Mouse (Mus musculus) liver, embryonic 15.5 days (tissue): Measurements from ENCODE around the gene Pde4b. TPM values are rescaled to one million over a fixed set of nuclear protein-coding genes. Genes with fewer than 3 reads are reported as not detected.

Experiments used
- ATAC-seq: fragments of 200-750 bp; cut with Nextera tagmentation; 2 replicates; pipeline ENCODE4 v1.8.0; 2017; ENCODE audit warnings: moderate number of reproducible peaks, mild to moderate bottlenecking, moderate library complexity; ENCODE audit not compliant: insufficient read depth
- H3K27ac ChIP-seq: fragments of 300-500 bp; sonication (generic); replicated peaks from 2 replicates; pipeline ENCODE4 v1.5.1; 2015; ENCODE audit warnings: mild to moderate bottlenecking, inconsistent platforms
- H3K27me3 ChIP-seq: fragments of 300-500 bp; sonication (generic); 2 replicates; pipeline ENCODE4 v1.6.1; 2015; ENCODE audit warnings: mild to moderate bottlenecking, inconsistent platforms
- H3K36me3 ChIP-seq: fragments of 300-500 bp; sonication (generic); replicated peaks from 2 replicates; pipeline ENCODE4 v1.6.1; 2015; ENCODE audit warnings: moderate library complexity, mild to moderate bottlenecking, inconsistent platforms
- H3K4me1 ChIP-seq: fragments of 300-500 bp; sonication (generic); replicated peaks from 2 replicates; pipeline ENCODE4 v1.6.1; 2015; ENCODE audit warnings: inconsistent platforms
- H3K4me2 ChIP-seq: fragments of 300-500 bp; sonication (generic); 2 replicates; pipeline ENCODE4 v1.6.1; 2015; ENCODE audit warnings: moderate library complexity, mild to moderate bottlenecking, inconsistent platforms
- H3K4me3 ChIP-seq: fragments of 300-500 bp; sonication (generic); replicated peaks from 2 replicates; pipeline ENCODE4 v1.5.1; 2015; ENCODE audit warnings: mild to moderate bottlenecking, inconsistent platforms
- H3K9ac ChIP-seq: fragments of 300-500 bp; sonication (generic); 2 replicates; pipeline ENCODE4 v1.6.1; 2015; ENCODE audit warnings: moderate library complexity, mild to moderate bottlenecking, inconsistent platforms
- H3K9me3 ChIP-seq: fragments of 300-500 bp; sonication (generic); replicated peaks from 2 replicates; pipeline ENCODE4 v1.6.1; 2016; ENCODE audit warnings: inconsistent platforms
- WGBS: fragments of 180-500 bp; shearing (Covaris S2); methylation state at CpG from one replicate; pipeline ENCODE4 v1.1.7; 2015; ENCODE audit warnings: mixed read lengths; ENCODE audit not compliant: insufficient replicate concordance; 5-methylcytosine and 5-hydroxymethylcytosine counted together
- polyA plus RNA-seq: library from polyadenylated mRNA; unstranded; fragments of >200 nt; fragmentation: Nextera tagmentation; extraction: Ambion mirVana; gene quantifications from 2 replicates; pipeline ENCODE4 v1.2.1, GENCODE M21; 2015

The Pde4b gene
- polyA plus RNA-seq, 1 experiment from 2014 or later: 2.5 TPM

GRCm38 (mm10) chr4:102603968-102604367, 516.6 kb downstream of the Pde4b start:
- no peak overlapping the region for H3K4me2 ChIP-seq
- H3K27me3 ChIP-seq: no peaks in the 10 kb centered on the region
- H3K9me3 ChIP-seq: no peaks in the 10 kb centered on the region
- WGBS: 48% methylated on average over 3 of the region's 3 CpGs
- H3K36me3 ChIP-seq: peaks cover 22% of the 10 kb centered on the region
- no peaks in the 10 kb centered on the region for H3K4me1 ChIP-seq
- ATAC-seq: no peak
- no peak overlapping the region for H3K9ac ChIP-seq
- no peak overlapping the region for H3K27ac ChIP-seq
- no peak overlapping the region for H3K4me3 ChIP-seq

GRCm38 (mm10) chr4:102605231-102605630, 517.9 kb downstream of the Pde4b start:
- H3K4me1 ChIP-seq: no peaks in the 10 kb centered on the region
- H3K9ac ChIP-seq: no peak overlapping the region
- peaks cover 12% of the 10 kb centered on the region for H3K36me3 ChIP-seq
- no peaks in the 10 kb centered on the region for H3K9me3 ChIP-seq
- no peak overlapping the region for H3K4me3 ChIP-seq
- H3K27me3 ChIP-seq: no peaks in the 10 kb centered on the region
- H3K4me2 ChIP-seq: no peak overlapping the region
- ATAC-seq: no peak
- no peak overlapping the region for H3K27ac ChIP-seq
- WGBS: 84% methylated on average over 8 of the region's 8 CpGs

GRCm38 (mm10) chr4:102605722-102606341, 518.5 kb downstream of the Pde4b start:
- no peak overlapping the region for H3K9ac ChIP-seq
- no peaks in the 10 kb centered on the region for H3K4me1 ChIP-seq
- peaks cover 12% of the 10 kb centered on the region for H3K36me3 ChIP-seq
- H3K4me3 ChIP-seq: no peak overlapping the region
- 67% methylated on average over 4 of the region's 4 CpGs for WGBS
- no peaks in the 10 kb centered on the region for H3K9me3 ChIP-seq
- no peak for ATAC-seq
- H3K27me3 ChIP-seq: no peaks in the 10 kb centered on the region
- H3K4me2 ChIP-seq: no peak overlapping the region
- H3K27ac ChIP-seq: no peak overlapping the region

- Histone ChIP-seq H3K4me3 (no peak overlapping the region), H3K9ac (no peak overlapping the region), H3K27ac (no peak overlapping the region), H3K27me3 (no peaks in the 10 kb centered on the region), H3K4me1 (no peaks in the 10 kb centered on the region), H3K9me3 (no peaks in the 10 kb centered on the region), H3K4me2 (no peak overlapping the region), H3K36me3 (peaks cover 12% of the 10 kb centered on the region)
- WGBS: 43% methylated on average over 8 of the region's 8 CpGs
- ATAC-seq: no peak
Measured at GRCm38 (mm10) chr4:102606825-102607224, 519.5 kb downstream of the Pde4b start.

- H3K9ac ChIP-seq: no peak overlapping the region
- 62% methylated on average over 7 of the region's 7 CpGs for WGBS
- H3K4me2 ChIP-seq: no peak overlapping the region
- no peak overlapping the region for H3K4me3 ChIP-seq
- no peak for ATAC-seq
- H3K4me1 ChIP-seq: no peaks in the 10 kb centered on the region
- no peaks in the 10 kb centered on the region for H3K27me3 ChIP-seq
- no peaks in the 10 kb centered on the region for H3K9me3 ChIP-seq
- H3K27ac ChIP-seq: no peak overlapping the region
- peaks cover 8% of the 10 kb centered on the region for H3K36me3 ChIP-seq
Measured at GRCm38 (mm10) chr4:102607744-102608416, 520.5 kb downstream of the Pde4b start.

- no peak overlapping the region for H3K4me3 ChIP-seq
- 64% methylated on average over 4 of the region's 4 CpGs for WGBS
- no peaks in the 10 kb centered on the region for H3K27me3 ChIP-seq
- H3K9ac ChIP-seq: no peak overlapping the region
- no peak overlapping the region for H3K27ac ChIP-seq
- H3K9me3 ChIP-seq: no peaks in the 10 kb centered on the region
- H3K4me2 ChIP-seq: no peak overlapping the region
- no peaks in the 10 kb centered on the region for H3K36me3 ChIP-seq
- no peaks in the 10 kb centered on the region for H3K4me1 ChIP-seq
- no peak for ATAC-seq
Measured at GRCm38 (mm10) chr4:102612596-102612995, 525.3 kb downstream of the Pde4b start.

- H3K27ac ChIP-seq: no peak overlapping the region
- no peaks in the 10 kb centered on the region for H3K4me1 ChIP-seq
- H3K36me3 ChIP-seq: no peaks in the 10 kb centered on the region
- WGBS: 32% methylated on average over 4 of the region's 4 CpGs
- no peak for ATAC-seq
- H3K4me2 ChIP-seq: no peak overlapping the region
- no peaks in the 10 kb centered on the region for H3K27me3 ChIP-seq
- no peaks in the 10 kb centered on the region for H3K9me3 ChIP-seq
- H3K4me3 ChIP-seq: no peak overlapping the region
- no peak overlapping the region for H3K9ac ChIP-seq
Measured at GRCm38 (mm10) chr4:102617774-102618173, 530.4 kb downstream of the Pde4b start.

GRCm38 (mm10) chr4:102618609-102619008, 531.3 kb downstream of the Pde4b start:
- no peak overlapping the region for H3K4me2 ChIP-seq
- no peaks in the 10 kb centered on the region for H3K9me3 ChIP-seq
- no peak overlapping the region for H3K4me3 ChIP-seq
- no peak for ATAC-seq
- 56% methylated on average over 3 of the region's 3 CpGs for WGBS
- no peaks in the 10 kb centered on the region for H3K4me1 ChIP-seq
- no peaks in the 10 kb centered on the region for H3K27me3 ChIP-seq
- no peak overlapping the region for H3K27ac ChIP-seq
- no peaks in the 10 kb centered on the region for H3K36me3 ChIP-seq
- H3K9ac ChIP-seq: no peak overlapping the region

- H3K27me3 ChIP-seq: no peaks in the 10 kb centered on the region
- no peak overlapping the region for H3K4me3 ChIP-seq
- no peak overlapping the region for H3K4me2 ChIP-seq
- H3K4me1 ChIP-seq: no peaks in the 10 kb centered on the region
- H3K9ac ChIP-seq: no peak overlapping the region
- no peaks in the 10 kb centered on the region for H3K36me3 ChIP-seq
- WGBS: 64% methylated on average over 4 of the region's 5 CpGs
- no peak for ATAC-seq
- H3K9me3 ChIP-seq: no peaks in the 10 kb centered on the region
- H3K27ac ChIP-seq: no peak overlapping the region
Measured at GRCm38 (mm10) chr4:102620179-102620910, 533.0 kb downstream of the Pde4b start.

- Histone ChIP-seq H3K4me3 (no peak overlapping the region), H3K27ac (no peak overlapping the region), H3K9ac (no peak overlapping the region), H3K4me1 (no peaks in the 10 kb centered on the region), H3K4me2 (no peak overlapping the region), H3K27me3 (no peaks in the 10 kb centered on the region), H3K9me3 (no peaks in the 10 kb centered on the region), H3K36me3 (no peaks in the 10 kb centered on the region)
- WGBS: 70% methylated on average over 2 of the region's 2 CpGs
- ATAC-seq: no peak
Measured at GRCm38 (mm10) chr4:102621120-102621519, 533.8 kb downstream of the Pde4b start.

- Histone ChIP-seq H3K27ac (no peak overlapping the region), H3K27me3 (no peaks in the 10 kb centered on the region), H3K4me3 (no peak overlapping the region), H3K9me3 (no peaks in the 10 kb centered on the region), H3K9ac (no peak overlapping the region), H3K36me3 (no peaks in the 10 kb centered on the region), H3K4me2 (no peak overlapping the region), H3K4me1 (no peaks in the 10 kb centered on the region)
- no peak for ATAC-seq
- WGBS: 77% methylated on average over 5 of the region's 5 CpGs
Measured at GRCm38 (mm10) chr4:102622977-102623376, 535.6 kb downstream of the Pde4b start.
